Mouse (Mus musculus): ENCODE measurements at regions not wholly inside any gene's neighbourhood (a gene's known extent, or its start where the extent isn't known, plus 50 kb on each side); places are given as distances from the start of the nearest gene placed in this dataset.

GRCm38 (mm10) chr19:28764795-28765360 lies 70.0 kb upstream of the Slc1a1 start:
- Histone ChIP-seq H3K36me3 (ENCODE audit: insufficient read depth) (no peaks in the 10 kb centered on the region), H3K4me2 (no peak overlapping the region), H3K4me1 (ENCODE audit: insufficient read depth) (no peaks in the 10 kb centered on the region), H3K27me3 (ENCODE audit: insufficient read depth, low read length) (no peaks in the 10 kb centered on the region), H3K9ac (no peak overlapping the region), H3K9me3 (ENCODE audit: low read depth, low read length) (no peaks in the 10 kb centered on the region), H3K4me3 (ENCODE audit: low read depth, low read length) (no peak overlapping the region), H3K27ac (ENCODE audit: low read depth) (no peak overlapping the region)
- 62% methylated on average over 11 of the region's 11 CpGs for WGBS
- TF ChIP-seq CTCF (IDR thresholded peaks at IDR 0.05; ENCODE audit: low read depth) = no peak
- no peak for ATAC-seq (ENCODE audit: insufficient read depth)
- DNase-seq = peak; percentile 58

- Histone ChIP-seq H3K9me3 (ENCODE audit: low read depth, low read length) (no peaks in the 10 kb centered on the region), H3K4me1 (ENCODE audit: insufficient read depth) (no peaks in the 10 kb centered on the region), H3K9ac (no peak overlapping the region), H3K4me2 (no peak overlapping the region), H3K27me3 (ENCODE audit: insufficient read depth, low read length) (no peaks in the 10 kb centered on the region), H3K27ac (ENCODE audit: low read depth) (no peak overlapping the region), H3K4me3 (ENCODE audit: low read depth, low read length) (no peak overlapping the region), H3K36me3 (ENCODE audit: insufficient read depth) (no peaks in the 10 kb centered on the region)
- DNase-seq (peak; percentile 80), ATAC-seq (ENCODE audit: insufficient read depth) (no peak; the same call in 1 of the 2 replicates)
- WGBS = 22% methylated on average over 5 of the region's 5 CpGs
- peak; percentile 56 for TF ChIP-seq CTCF (IDR thresholded peaks at IDR 0.05; ENCODE audit: low read depth)
Measured at GRCm38 (mm10) chr19:28768218-28768617, 66.6 kb upstream of the Slc1a1 start.

GRCm38 (mm10) chr19:28770419-28770818 lies 64.4 kb upstream of the Slc1a1 start:
- Histone ChIP-seq H3K36me3 (ENCODE audit: insufficient read depth) (no peaks in the 10 kb centered on the region), H3K27ac (ENCODE audit: low read depth) (no peak overlapping the region), H3K27me3 (ENCODE audit: insufficient read depth, low read length) (no peaks in the 10 kb centered on the region), H3K9me3 (ENCODE audit: low read depth, low read length) (no peaks in the 10 kb centered on the region), H3K4me2 (no peak overlapping the region), H3K9ac (no peak overlapping the region), H3K4me1 (ENCODE audit: insufficient read depth) (no peaks in the 10 kb centered on the region), H3K4me3 (ENCODE audit: low read depth, low read length) (no peak overlapping the region)
- DNase-seq (no peak), ATAC-seq (ENCODE audit: insufficient read depth) (no peak)
- no peak for TF ChIP-seq CTCF (IDR thresholded peaks at IDR 0.05; ENCODE audit: low read depth)
- WGBS = 82% methylated on average over 12 of the region's 12 CpGs

GRCm38 (mm10) chr19:28771836-28772235 lies 63.0 kb upstream of the Slc1a1 start:
- no peak overlapping the region for H3K4me2 ChIP-seq
- ATAC-seq (ENCODE audit: insufficient read depth) (no peak), DNase-seq (no peak)
- 38% methylated on average over 7 of the region's 7 CpGs for WGBS
- no peak overlapping the region for H3K4me3 ChIP-seq (ENCODE audit: low read depth, low read length)
- no peaks in the 10 kb centered on the region; the same call in 1 of the 2 replicates for H3K4me1 ChIP-seq (ENCODE audit: insufficient read depth)
- no peak overlapping the region for H3K27ac ChIP-seq (ENCODE audit: low read depth)
- H3K9ac ChIP-seq = no peak overlapping the region
- no peaks in the 10 kb centered on the region for H3K9me3 ChIP-seq (ENCODE audit: low read depth, low read length)
- no peak for TF ChIP-seq CTCF (IDR thresholded peaks at IDR 0.05; ENCODE audit: low read depth)
- no peaks in the 10 kb centered on the region for H3K36me3 ChIP-seq (ENCODE audit: insufficient read depth)
- no peaks in the 10 kb centered on the region for H3K27me3 ChIP-seq (ENCODE audit: insufficient read depth, low read length)

- Histone ChIP-seq H3K9ac (no peak overlapping the region), H3K27me3 (ENCODE audit: insufficient read depth, low read length) (no peaks in the 10 kb centered on the region), H3K27ac (ENCODE audit: low read depth) (no peak overlapping the region), H3K9me3 (ENCODE audit: low read depth, low read length) (no peaks in the 10 kb centered on the region), H3K4me1 (ENCODE audit: insufficient read depth) (no peaks in the 10 kb centered on the region; the same call in 1 of the 2 replicates), H3K4me2 (no peak overlapping the region), H3K4me3 (ENCODE audit: low read depth, low read length) (no peak overlapping the region), H3K36me3 (ENCODE audit: insufficient read depth) (no peaks in the 10 kb centered on the region)
- ATAC-seq (ENCODE audit: insufficient read depth) (no peak), DNase-seq (no peak)
- TF ChIP-seq CTCF (IDR thresholded peaks at IDR 0.05; ENCODE audit: low read depth) = no peak
- WGBS = 56% methylated on average over 9 of the region's 9 CpGs
Measured at GRCm38 (mm10) chr19:28772840-28773570, 61.8 kb upstream of the Slc1a1 start.

- Histone ChIP-seq H3K27me3 (ENCODE audit: insufficient read depth, low read length) (no peaks in the 10 kb centered on the region), H3K36me3 (ENCODE audit: insufficient read depth) (no peaks in the 10 kb centered on the region), H3K4me2 (no peak overlapping the region), H3K27ac (ENCODE audit: low read depth) (no peak overlapping the region), H3K9me3 (ENCODE audit: low read depth, low read length) (no peaks in the 10 kb centered on the region), H3K4me1 (ENCODE audit: insufficient read depth) (no peaks in the 10 kb centered on the region; the same call in 1 of the 2 replicates), H3K4me3 (ENCODE audit: low read depth, low read length) (no peak overlapping the region), H3K9ac (no peak overlapping the region)
- TF ChIP-seq CTCF (IDR thresholded peaks at IDR 0.05; ENCODE audit: low read depth) = peak; percentile 61
- ATAC-seq (ENCODE audit: insufficient read depth) (peak; percentile 52; the same call in 1 of the 2 replicates), DNase-seq (peak; percentile 77)
- 26% methylated on average over 4 of the region's 4 CpGs for WGBS
Measured at GRCm38 (mm10) chr19:28776868-28777267, 58.0 kb upstream of the Slc1a1 start.

GRCm38 (mm10) chr19:28777674-28778073 lies 57.2 kb upstream of the Slc1a1 start:
- H3K4me2 ChIP-seq = no peak overlapping the region
- no peak for TF ChIP-seq CTCF (IDR thresholded peaks at IDR 0.05; ENCODE audit: low read depth)
- no peaks in the 10 kb centered on the region; the same call in 1 of the 2 replicates for H3K4me1 ChIP-seq (ENCODE audit: insufficient read depth)
- WGBS = 57% methylated on average over 2 of the region's 2 CpGs
- no peaks in the 10 kb centered on the region for H3K9me3 ChIP-seq (ENCODE audit: low read depth, low read length)
- H3K36me3 ChIP-seq (ENCODE audit: insufficient read depth) = no peaks in the 10 kb centered on the region
- ATAC-seq (ENCODE audit: insufficient read depth) (no peak), DNase-seq (peak; percentile 10)
- no peak overlapping the region for H3K4me3 ChIP-seq (ENCODE audit: low read depth, low read length)
- no peak overlapping the region for H3K27ac ChIP-seq (ENCODE audit: low read depth)
- H3K27me3 ChIP-seq (ENCODE audit: insufficient read depth, low read length) = no peaks in the 10 kb centered on the region
- H3K9ac ChIP-seq = no peak overlapping the region

Data from lung, embryonic 14.5 days (tissue).